Mouse (Mus musculus) forebrain, embryonic 16.5 days (tissue): ENCODE measurements around the gene Ptpn11. TPM values are rescaled to one million over a fixed set of nuclear protein-coding genes. Genes with fewer than 3 reads are reported as not detected.

Source experiments
- ATAC-seq: fragments of 200-750 bp; cut with Nextera tagmentation; 2 replicates; pipeline ENCODE4 v1.8.0; 2017; ENCODE audit warnings: mild to moderate bottlenecking, moderate library complexity
- H3K27ac ChIP-seq: fragments of 300-500 bp; sonication (generic); 2 replicates; pipeline ENCODE4 v1.5.1; 2014; ENCODE audit warnings: low read length, control low read depth
- H3K27me3 ChIP-seq: fragments of 300-500 bp; sonication (generic); replicated peaks from 2 replicates; pipeline ENCODE4 v1.6.1; 2014; ENCODE audit warnings: low read length; ENCODE audit not compliant: control insufficient read depth, insufficient read depth
- H3K36me3 ChIP-seq: fragments of 300-500 bp; sonication (generic); 2 replicates; pipeline ENCODE4 v1.6.1; 2014; ENCODE audit not compliant: control insufficient read depth, insufficient read depth
- H3K4me1 ChIP-seq: fragments of 300-500 bp; sonication (generic); replicated peaks from 2 replicates; pipeline ENCODE4 v1.6.1; 2014; ENCODE audit warnings: low read length; ENCODE audit not compliant: control insufficient read depth, insufficient read depth
- H3K4me2 ChIP-seq: fragments of 300-500 bp; sonication (generic); 2 replicates; pipeline ENCODE4 v1.6.1; 2014; ENCODE audit warnings: mild to moderate bottlenecking, low read length, control low read depth
- H3K4me3 ChIP-seq: fragments of 300-500 bp; sonication (generic); replicated peaks from 2 replicates; pipeline ENCODE4 v1.5.1; 2014; ENCODE audit warnings: mild to moderate bottlenecking, low read length, control low read depth
- H3K9ac ChIP-seq: fragments of 300-500 bp; sonication (generic); replicated peaks from 2 replicates; pipeline ENCODE4 v1.6.1; 2014; ENCODE audit warnings: low read depth, low read length, control low read depth
- H3K9me3 ChIP-seq: fragments of 300-500 bp; sonication (generic); 2 replicates; pipeline ENCODE4 v1.6.1; 2016; ENCODE audit warnings: low read length; ENCODE audit not compliant: control insufficient read depth
- WGBS: fragments of 180-500 bp; shearing (Covaris S2); extraction: QIAGEN DNeasy Blood & Tissue Kit; methylation state at CpG from one replicate; pipeline ENCODE4 v1.1.7; 2014; 5-methylcytosine and 5-hydroxymethylcytosine counted together
- polyA plus RNA-seq: library from polyadenylated mRNA; unstranded; fragments of >200 nt; fragmentation: Nextera tagmentation; extraction: Ambion mirVana; gene quantifications from 2 replicates; pipeline ENCODE4 v1.2.1, GENCODE M21; 2015

Ptpn11 gene
- polyA plus RNA-seq, 1 experiment from 2014 or later, result 22.5 TPM

DNA sequence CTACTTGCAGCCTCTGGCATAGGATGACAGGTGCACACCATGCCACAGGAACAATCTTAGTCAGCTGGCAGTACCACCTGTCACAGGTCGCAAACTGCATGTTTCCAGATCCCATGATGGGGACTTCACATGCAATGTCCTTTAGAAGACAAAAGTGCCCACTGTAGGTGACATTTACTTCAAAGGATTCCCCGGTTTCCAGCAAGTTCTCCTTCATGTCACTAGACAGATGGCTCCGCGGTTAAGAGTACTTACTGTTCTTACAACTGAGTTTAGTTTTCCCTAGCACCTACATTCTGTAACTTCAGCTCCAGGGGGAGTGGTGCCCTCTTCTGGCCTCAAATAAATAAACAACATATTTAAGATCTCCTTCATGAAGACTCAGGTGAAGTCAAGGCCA, 18.4 kb downstream of the Ptpn11 start:
- no peak overlapping the region for H3K9ac ChIP-seq
- WGBS, result 80% methylated on average over 4 of the region's 4 CpGs
- no peak overlapping the region for H3K27ac ChIP-seq
- H3K27me3 ChIP-seq, result no peaks in the 10 kb centered on the region
- H3K4me3 ChIP-seq, result no peak overlapping the region
- H3K4me1 ChIP-seq, result no peaks in the 10 kb centered on the region
- H3K9me3 ChIP-seq, result no peaks in the 10 kb centered on the region
- H3K4me2 ChIP-seq, result no peak overlapping the region
- no peak for ATAC-seq
- peaks cover 5% of the 10 kb centered on the region; the same call in 1 of the 2 replicates for H3K36me3 ChIP-seq

DNA sequence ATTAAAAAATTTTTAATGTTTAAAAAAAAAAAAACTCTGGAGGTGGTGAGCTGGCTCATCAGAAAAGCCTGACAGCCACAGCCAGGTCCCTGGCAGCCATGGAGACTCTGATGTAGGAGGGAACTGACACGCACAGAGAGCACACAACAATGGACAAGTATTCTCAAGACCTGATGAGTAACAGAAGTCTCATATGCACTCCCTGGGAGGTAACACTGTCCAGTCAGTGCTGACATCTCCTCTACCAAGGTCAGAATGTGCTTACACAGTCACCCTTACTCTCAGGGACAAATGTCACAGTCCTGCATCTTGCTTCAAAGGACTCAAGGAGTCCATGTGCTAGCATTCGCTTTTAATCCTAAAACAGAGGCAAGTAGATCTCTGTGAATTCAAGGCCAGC, 21.6 kb downstream of the Ptpn11 start:
- H3K9ac ChIP-seq, result no peak overlapping the region
- no peaks in the 10 kb centered on the region for H3K4me1 ChIP-seq
- H3K9me3 ChIP-seq, result no peaks in the 10 kb centered on the region
- H3K36me3 ChIP-seq, result peaks cover 16% of the 10 kb centered on the region; the same call in 1 of the 2 replicates
- no peaks in the 10 kb centered on the region for H3K27me3 ChIP-seq
- H3K27ac ChIP-seq, result no peak overlapping the region
- 90% methylated on average over 2 of the region's 2 CpGs for WGBS
- no peak overlapping the region for H3K4me3 ChIP-seq
- no peak overlapping the region for H3K4me2 ChIP-seq
- ATAC-seq, result no peak

DNA sequence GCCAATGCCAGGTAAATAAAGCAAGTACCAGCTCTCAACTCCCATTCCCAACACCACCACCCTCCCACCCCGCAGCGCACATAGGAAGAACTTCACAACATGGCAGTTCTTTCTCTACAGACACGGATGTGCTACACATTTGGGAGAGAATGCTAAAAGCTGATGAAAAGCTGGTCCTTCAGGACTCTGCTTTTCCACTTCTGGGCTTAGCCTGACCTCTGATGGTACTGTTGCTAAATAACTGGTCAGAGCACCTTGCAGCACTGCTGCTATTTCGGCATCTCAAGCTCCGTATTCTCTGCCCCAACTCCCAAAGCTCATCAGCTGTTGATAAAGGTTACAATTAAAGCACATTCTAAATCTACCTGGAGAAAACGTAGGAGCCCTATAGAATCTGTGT, 24.3 kb downstream of the Ptpn11 start:
- no peak overlapping the region for H3K27ac ChIP-seq
- 96% methylated on average over 6 of the region's 6 CpGs for WGBS
- no peak overlapping the region for H3K4me3 ChIP-seq
- H3K4me1 ChIP-seq, result no peaks in the 10 kb centered on the region
- H3K9ac ChIP-seq, result no peak overlapping the region
- H3K36me3 ChIP-seq, result peaks cover 31% of the 10 kb centered on the region
- no peaks in the 10 kb centered on the region for H3K9me3 ChIP-seq
- no peaks in the 10 kb centered on the region for H3K27me3 ChIP-seq
- H3K4me2 ChIP-seq, result no peak overlapping the region
- no peak for ATAC-seq

DNA sequence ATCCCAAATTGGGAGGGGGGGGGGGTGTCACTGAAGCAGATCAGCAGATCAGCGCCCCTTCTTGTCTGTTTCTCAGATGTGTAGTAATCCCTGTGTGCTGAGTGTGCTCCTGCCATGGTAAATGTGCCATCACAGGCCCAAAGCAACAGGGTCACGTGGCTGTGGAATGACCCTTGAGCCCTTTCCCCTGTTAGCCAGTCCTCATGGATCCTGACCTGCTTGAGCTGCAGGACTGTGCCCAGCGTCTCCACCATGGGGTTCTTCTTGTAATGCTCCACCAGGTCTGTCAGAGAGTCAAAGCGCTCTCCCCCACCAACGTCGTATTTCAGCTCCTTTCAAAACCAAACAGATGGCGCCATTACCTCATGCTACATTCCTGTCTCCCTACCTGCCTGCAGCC, 28.3 kb downstream of the Ptpn11 start:
- WGBS, result 89% methylated on average over 7 of the region's 7 CpGs
- Histone ChIP-seq H3K9ac (no peak overlapping the region), H3K36me3 (peaks cover 29% of the 10 kb centered on the region), H3K4me1 (no peaks in the 10 kb centered on the region), H3K9me3 (no peaks in the 10 kb centered on the region), H3K27ac (no peak overlapping the region), H3K4me3 (no peak overlapping the region), H3K4me2 (no peak overlapping the region), H3K27me3 (no peaks in the 10 kb centered on the region)
- ATAC-seq, result no peak

DNA sequence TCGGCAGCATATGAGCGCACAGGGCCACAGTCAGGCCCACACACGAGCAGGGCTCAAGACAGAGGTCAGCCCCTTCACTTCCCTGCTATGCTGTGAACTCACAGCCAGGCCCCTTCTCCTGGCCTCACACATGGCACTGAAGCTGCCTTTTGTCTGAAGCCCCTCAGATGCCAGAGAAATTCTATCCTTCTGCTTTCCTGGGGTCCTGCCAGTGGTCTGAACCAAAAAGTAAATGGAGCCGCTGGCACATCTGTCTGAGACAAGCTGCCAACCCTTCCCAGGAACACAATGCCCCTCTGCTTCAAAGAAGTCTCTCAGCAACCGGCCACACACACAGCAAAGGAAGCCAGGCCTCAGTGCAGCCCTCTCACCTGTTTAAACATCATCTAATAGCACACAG, 28.9 kb downstream of the Ptpn11 start:
- Histone ChIP-seq H3K9me3 (no peaks in the 10 kb centered on the region), H3K4me3 (no peak overlapping the region), H3K9ac (no peak overlapping the region), H3K4me2 (no peak overlapping the region), H3K36me3 (peaks cover 29% of the 10 kb centered on the region), H3K4me1 (no peaks in the 10 kb centered on the region), H3K27me3 (no peaks in the 10 kb centered on the region), H3K27ac (no peak overlapping the region)
- no peak for ATAC-seq
- WGBS, result 72% methylated on average over 5 of the region's 5 CpGs

DNA sequence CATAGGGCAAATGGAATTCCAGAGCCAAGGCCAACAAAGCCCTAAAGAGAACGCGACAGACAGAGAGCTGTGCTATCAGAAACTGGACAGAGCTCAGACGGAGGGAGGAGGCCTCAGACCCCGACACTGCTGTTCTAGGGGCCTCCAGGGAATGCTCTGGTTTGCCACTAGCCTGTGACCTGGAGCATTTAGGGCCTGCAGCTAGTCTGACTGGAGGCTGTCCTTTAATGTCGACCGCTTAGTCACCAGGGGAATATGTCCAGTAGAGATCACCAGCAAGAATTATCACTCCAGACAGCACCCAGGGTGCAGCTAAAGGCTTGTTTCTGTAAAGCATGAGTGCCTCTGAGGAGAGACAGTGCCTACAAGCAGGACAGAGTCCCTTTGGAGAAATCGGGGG, 32.2 kb downstream of the Ptpn11 start:
- Histone ChIP-seq H3K4me1 (no peaks in the 10 kb centered on the region), H3K9ac (no peak overlapping the region), H3K4me2 (no peak overlapping the region), H3K27me3 (no peaks in the 10 kb centered on the region), H3K27ac (no peak overlapping the region), H3K9me3 (no peaks in the 10 kb centered on the region), H3K4me3 (no peak overlapping the region), H3K36me3 (peaks cover 16% of the 10 kb centered on the region)
- ATAC-seq, result no peak
- 91% methylated on average over 7 of the region's 7 CpGs for WGBS

DNA sequence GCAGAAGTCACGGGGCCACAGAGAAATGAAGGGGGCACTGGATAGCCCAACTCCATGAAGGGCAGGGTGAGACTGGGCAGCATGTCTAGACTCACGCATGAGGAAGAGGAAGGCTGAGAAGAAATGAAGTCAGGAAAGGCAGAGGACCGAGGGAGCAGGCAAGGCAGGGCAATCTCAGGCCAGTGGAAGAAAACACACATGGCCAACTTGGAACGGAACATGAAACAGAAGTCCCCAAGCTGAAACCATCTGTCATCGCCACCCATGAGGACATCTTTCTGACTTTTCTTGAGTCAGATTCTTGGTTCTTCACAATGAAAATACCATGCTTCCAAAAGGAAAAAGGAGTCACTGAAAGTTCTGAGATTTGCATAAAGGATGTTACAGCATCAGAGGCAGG, 33.7 kb downstream of the Ptpn11 start:
- no peaks in the 10 kb centered on the region for H3K9me3 ChIP-seq
- ATAC-seq, result no peak
- H3K4me3 ChIP-seq, result no peak overlapping the region
- no peaks in the 10 kb centered on the region for H3K4me1 ChIP-seq
- no peak overlapping the region for H3K9ac ChIP-seq
- WGBS, result 95% methylated on average over 5 of the region's 5 CpGs
- no peak overlapping the region for H3K4me2 ChIP-seq
- peaks cover 6% of the 10 kb centered on the region for H3K36me3 ChIP-seq
- no peak overlapping the region for H3K27ac ChIP-seq
- no peaks in the 10 kb centered on the region for H3K27me3 ChIP-seq

DNA sequence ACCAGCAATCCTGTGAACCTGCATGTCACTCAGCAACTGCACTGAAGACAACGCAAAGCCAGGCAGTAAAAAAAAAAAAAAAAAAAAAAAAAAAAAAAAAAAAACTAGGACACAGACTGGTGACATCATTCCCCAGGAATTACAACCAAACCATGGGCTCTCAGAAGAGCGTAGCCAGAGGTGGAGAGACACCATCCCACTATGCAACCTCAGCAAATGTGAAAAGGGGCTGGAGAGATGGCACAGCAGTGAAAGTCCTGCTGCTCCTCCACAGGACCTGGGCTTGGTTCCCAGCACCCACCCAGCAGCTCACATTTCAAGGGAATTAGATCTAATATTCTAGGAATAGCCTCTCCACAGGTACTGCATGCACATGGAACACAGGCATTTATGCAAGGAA, 34.2 kb downstream of the Ptpn11 start:
- Histone ChIP-seq H3K4me2 (no peak overlapping the region), H3K36me3 (peaks cover 6% of the 10 kb centered on the region), H3K9ac (no peak overlapping the region), H3K27me3 (no peaks in the 10 kb centered on the region), H3K4me3 (no peak overlapping the region), H3K27ac (no peak overlapping the region), H3K9me3 (no peaks in the 10 kb centered on the region), H3K4me1 (no peaks in the 10 kb centered on the region)
- WGBS, result 70% methylated on average over 2 of the region's 2 CpGs
- ATAC-seq, result no peak

DNA sequence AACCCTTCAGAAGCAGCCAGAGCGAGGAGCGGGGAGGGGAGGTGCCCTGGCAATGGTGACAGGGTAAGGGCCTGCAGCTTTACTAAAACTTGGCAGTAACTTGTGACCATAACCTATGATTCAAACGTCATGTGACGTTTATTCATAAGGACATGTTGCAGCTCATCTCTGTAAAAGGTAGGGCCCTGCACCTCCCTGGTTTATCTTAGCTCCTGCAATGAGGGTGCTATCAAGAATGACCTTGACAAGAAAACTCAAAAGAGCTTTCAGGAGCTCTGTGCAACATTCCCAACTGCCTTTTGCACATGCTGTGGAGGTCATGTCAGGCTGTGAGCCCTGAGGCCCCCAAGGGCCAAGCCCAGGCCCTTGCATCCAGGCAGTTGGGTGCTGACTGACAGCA, 35.1 kb downstream of the Ptpn11 start:
- peaks cover 3% of the 10 kb centered on the region for H3K36me3 ChIP-seq
- no peak overlapping the region for H3K27ac ChIP-seq
- H3K4me2 ChIP-seq, result no peak overlapping the region
- no peak for ATAC-seq
- H3K9me3 ChIP-seq, result no peaks in the 10 kb centered on the region
- H3K27me3 ChIP-seq, result no peaks in the 10 kb centered on the region
- no peak overlapping the region for H3K9ac ChIP-seq
- 93% methylated on average over 4 of the region's 4 CpGs for WGBS
- H3K4me3 ChIP-seq, result no peak overlapping the region
- H3K4me1 ChIP-seq, result no peaks in the 10 kb centered on the region

DNA sequence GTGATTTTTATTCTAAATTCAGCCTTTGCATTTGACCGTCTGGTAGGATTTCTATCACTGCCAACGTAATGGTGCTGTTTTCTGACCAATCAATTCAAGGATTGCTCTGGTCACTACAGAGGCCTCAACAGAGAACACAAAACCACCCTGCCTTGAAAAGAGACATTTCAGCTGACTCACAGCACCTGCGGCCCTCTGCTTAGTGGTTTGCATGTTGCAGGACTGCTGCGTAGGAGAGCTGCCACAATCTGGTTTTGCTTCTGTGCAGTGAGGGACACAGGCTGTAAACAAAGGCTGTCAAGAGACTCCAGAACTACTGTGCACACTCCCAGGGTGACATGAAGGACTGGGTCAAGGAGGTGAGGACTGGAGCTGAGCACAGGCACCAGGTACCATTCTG, 40.5 kb downstream of the Ptpn11 start:
- Histone ChIP-seq H3K36me3 (peaks cover 17% of the 10 kb centered on the region; the same call in 1 of the 2 replicates), H3K9me3 (no peaks in the 10 kb centered on the region), H3K9ac (no peak overlapping the region), H3K4me2 (no peak overlapping the region), H3K4me3 (no peak overlapping the region), H3K27me3 (no peaks in the 10 kb centered on the region), H3K4me1 (peaks cover 7% of the 10 kb centered on the region; the same call in 1 of the 2 replicates), H3K27ac (no peak overlapping the region)
- WGBS, result 91% methylated on average over 4 of the region's 4 CpGs
- no peak for ATAC-seq
